Mouse (Mus musculus) neural tube, embryonic 15.5 days (tissue): ENCODE results near the gene Sept11. TPM values are rescaled to one million over a fixed set of nuclear protein-coding genes. Genes with fewer than 3 reads are reported as not detected.

Source experiments
- ATAC-seq: fragments of 200-750 bp; cut with Nextera tagmentation; 2 replicates; pipeline ENCODE4 v1.8.0; 2017; ENCODE audit warnings: mild to moderate bottlenecking, moderate TSS enrichment, moderate library complexity; ENCODE audit not compliant: low FRiP score
- H3K27ac ChIP-seq: fragments of 300-500 bp; sonication (generic); replicated peaks from 2 replicates; pipeline ENCODE4 v1.5.1; 2015; ENCODE audit warnings: mild to moderate bottlenecking, inconsistent platforms
- H3K27me3 ChIP-seq: fragments of 300-500 bp; sonication (generic); replicated peaks from 2 replicates; pipeline ENCODE4 v1.6.1; 2015; ENCODE audit warnings: inconsistent platforms
- H3K36me3 ChIP-seq: fragments of 300-500 bp; sonication (generic); 2 replicates; pipeline ENCODE4 v1.6.1; 2015; ENCODE audit warnings: inconsistent platforms
- H3K4me1 ChIP-seq: fragments of 300-500 bp; sonication (generic); 2 replicates; pipeline ENCODE4 v1.6.1; 2015; ENCODE audit warnings: inconsistent platforms
- H3K4me2 ChIP-seq: fragments of 300-500 bp; sonication (generic); 2 replicates; pipeline ENCODE4 v1.6.1; 2015; ENCODE audit warnings: inconsistent platforms, mild to moderate bottlenecking, moderate library complexity
- H3K4me3 ChIP-seq: fragments of 300-500 bp; sonication (generic); replicated peaks from 2 replicates; pipeline ENCODE4 v1.5.1; 2015; ENCODE audit warnings: mild to moderate bottlenecking, inconsistent platforms
- H3K9ac ChIP-seq: fragments of 300-500 bp; sonication (generic); replicated peaks from 2 replicates; pipeline ENCODE4 v1.6.1; 2015; ENCODE audit warnings: mild to moderate bottlenecking, inconsistent platforms
- H3K9me3 ChIP-seq: fragments of 300-500 bp; sonication (generic); replicated peaks from 2 replicates; pipeline ENCODE4 v1.6.1; 2016; ENCODE audit warnings: inconsistent platforms
- WGBS: fragments of 180-500 bp; shearing (Covaris S2); methylation state at CpG from one replicate; pipeline ENCODE4 v1.1.7; 2015; ENCODE audit warnings: mixed read lengths; 5-methylcytosine and 5-hydroxymethylcytosine counted together
- polyA plus RNA-seq: library from polyadenylated mRNA; unstranded; fragments of >200 nt; fragmentation: Nextera tagmentation; extraction: Ambion mirVana; gene quantifications from 2 replicates; pipeline ENCODE4 v1.2.1, GENCODE M21; 2015

The Sept11 gene
- polyA plus RNA-seq, 1 experiment from 2014 or later: 134 TPM

DNA sequence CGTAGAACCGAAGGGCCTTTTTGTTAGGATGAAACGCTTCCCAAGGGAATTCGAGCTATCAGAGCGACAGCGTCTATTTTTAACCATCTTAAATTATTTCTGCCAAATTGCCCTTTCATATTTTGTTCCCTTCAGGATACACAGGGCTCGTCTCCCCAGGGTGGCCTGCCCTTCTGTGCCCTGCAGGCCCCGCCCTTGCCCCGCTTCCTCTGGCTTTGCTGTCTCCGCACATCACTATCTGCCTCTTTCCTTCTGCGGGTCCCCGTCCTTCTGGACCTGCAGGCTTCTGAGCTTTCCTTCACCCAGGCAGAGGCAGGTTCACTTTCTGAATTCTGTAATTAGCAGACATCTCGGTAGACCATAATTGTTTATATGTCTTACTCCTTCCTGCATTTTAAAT is 22.6 kb downstream of the Sept11 start:
- no peaks in the 10 kb centered on the region for H3K27me3 ChIP-seq
- no peak overlapping the region for H3K4me2 ChIP-seq
- no peak overlapping the region for H3K4me3 ChIP-seq
- H3K4me1 ChIP-seq: peaks cover 21% of the 10 kb centered on the region
- WGBS: 65% methylated on average over 13 of the region's 13 CpGs
- H3K9me3 ChIP-seq: no peaks in the 10 kb centered on the region
- no peak overlapping the region for H3K9ac ChIP-seq
- H3K36me3 ChIP-seq: no peaks in the 10 kb centered on the region
- ATAC-seq: no peak
- no peak overlapping the region for H3K27ac ChIP-seq

DNA sequence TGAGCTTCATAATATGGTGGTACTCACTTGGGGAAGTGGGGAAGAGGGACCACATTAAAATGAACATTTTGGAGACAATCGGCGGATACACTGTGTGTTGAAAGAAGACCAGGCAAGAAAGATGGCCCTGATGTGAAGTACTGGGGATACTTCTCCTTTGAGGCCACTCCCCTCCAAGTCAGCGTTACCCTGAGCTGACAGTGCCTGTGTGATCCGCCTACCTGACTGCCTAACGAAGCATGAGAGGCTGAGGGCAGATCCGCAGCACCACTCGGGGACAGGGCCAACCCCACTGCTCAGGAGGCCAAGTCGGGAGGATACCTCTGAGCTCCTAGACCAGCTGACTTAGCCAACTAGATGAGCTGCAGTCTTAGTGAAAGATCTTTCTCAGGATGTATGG is 24.4 kb downstream of the Sept11 start:
- H3K4me3 ChIP-seq: no peak overlapping the region
- H3K27ac ChIP-seq: no peak overlapping the region
- H3K27me3 ChIP-seq: no peaks in the 10 kb centered on the region
- H3K4me2 ChIP-seq: no peak overlapping the region
- no peak for ATAC-seq
- peaks cover 26% of the 10 kb centered on the region for H3K4me1 ChIP-seq
- H3K9me3 ChIP-seq: no peaks in the 10 kb centered on the region
- H3K9ac ChIP-seq: no peak overlapping the region
- H3K36me3 ChIP-seq: no peaks in the 10 kb centered on the region
- 68% methylated on average over 8 of the region's 8 CpGs for WGBS

DNA sequence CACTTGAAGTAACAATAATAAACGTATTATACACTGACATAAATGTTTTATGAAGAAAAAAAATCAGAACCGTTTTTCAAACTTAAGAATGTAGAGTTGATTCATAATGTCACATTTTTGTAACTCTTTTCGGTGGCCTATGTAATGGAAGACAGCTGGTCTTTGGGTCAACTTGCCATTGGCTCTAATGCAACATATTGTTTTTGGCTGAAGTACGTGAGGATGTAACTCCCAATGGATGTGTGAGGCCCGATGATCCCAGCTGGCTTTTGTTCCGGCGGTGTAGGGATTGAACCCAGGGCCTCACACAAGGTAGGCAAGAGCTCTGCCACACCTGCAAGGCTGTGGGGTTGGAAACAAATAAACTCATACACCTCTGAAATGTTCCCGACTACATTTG is 28.4 kb downstream of the Sept11 start:
- H3K36me3 ChIP-seq: no peaks in the 10 kb centered on the region
- no peak overlapping the region for H3K4me3 ChIP-seq
- ATAC-seq: no peak
- 87% methylated on average over 8 of the region's 8 CpGs for WGBS
- no peak overlapping the region for H3K9ac ChIP-seq
- no peak overlapping the region for H3K27ac ChIP-seq
- H3K27me3 ChIP-seq: no peaks in the 10 kb centered on the region
- no peak overlapping the region for H3K4me2 ChIP-seq
- no peaks in the 10 kb centered on the region for H3K9me3 ChIP-seq
- peaks cover 29% of the 10 kb centered on the region for H3K4me1 ChIP-seq

DNA sequence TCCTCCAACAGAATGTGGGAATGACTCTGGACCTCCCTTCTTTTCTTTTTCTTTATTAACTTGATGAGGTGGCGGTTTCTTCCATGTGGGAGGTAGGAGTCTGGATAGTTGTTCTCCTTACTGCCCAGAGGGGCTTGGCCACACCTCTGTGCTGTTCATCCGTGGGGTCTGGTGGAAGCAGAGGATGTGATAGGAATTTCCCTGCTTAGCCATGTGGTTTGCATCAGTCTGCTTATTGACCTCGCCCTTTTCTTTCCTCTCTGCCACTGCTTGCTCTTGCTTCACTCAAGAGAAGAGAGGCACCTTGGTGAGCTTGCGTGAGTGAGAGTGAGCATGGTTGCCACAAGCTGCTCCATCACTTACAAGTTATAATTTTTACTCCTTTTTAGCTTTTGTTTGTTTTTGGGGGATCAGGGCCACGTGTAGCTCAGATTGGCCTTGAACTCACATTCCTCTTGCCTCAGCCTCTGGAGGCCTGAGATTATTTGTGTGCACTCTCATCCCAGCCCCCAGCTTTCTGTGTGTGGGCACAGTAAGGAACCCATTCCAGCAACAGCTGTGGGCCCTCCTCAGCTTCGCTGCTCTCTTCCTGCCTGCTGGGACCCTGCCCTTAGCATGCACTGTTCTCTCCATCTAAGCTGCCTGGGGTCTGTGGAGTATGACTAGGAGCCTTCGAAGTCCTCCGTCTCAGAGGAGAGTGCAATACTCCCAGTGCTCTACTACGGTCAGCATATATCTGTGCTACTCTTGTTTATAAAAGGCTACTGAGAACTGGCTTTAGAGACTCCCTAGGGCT is 31.0 kb downstream of the Sept11 start:
- H3K27me3 ChIP-seq: no peaks in the 10 kb centered on the region
- no peak overlapping the region for H3K9ac ChIP-seq
- peak overlapping the region; percentile 34; the same call in 1 of the 2 replicates for H3K27ac ChIP-seq
- ATAC-seq: no peak
- 61% methylated on average over 9 of the region's 9 CpGs for WGBS
- no peak overlapping the region for H3K4me2 ChIP-seq
- H3K9me3 ChIP-seq: no peaks in the 10 kb centered on the region
- no peak overlapping the region for H3K4me3 ChIP-seq
- H3K4me1 ChIP-seq: peaks cover 54% of the 10 kb centered on the region
- no peaks in the 10 kb centered on the region for H3K36me3 ChIP-seq

DNA sequence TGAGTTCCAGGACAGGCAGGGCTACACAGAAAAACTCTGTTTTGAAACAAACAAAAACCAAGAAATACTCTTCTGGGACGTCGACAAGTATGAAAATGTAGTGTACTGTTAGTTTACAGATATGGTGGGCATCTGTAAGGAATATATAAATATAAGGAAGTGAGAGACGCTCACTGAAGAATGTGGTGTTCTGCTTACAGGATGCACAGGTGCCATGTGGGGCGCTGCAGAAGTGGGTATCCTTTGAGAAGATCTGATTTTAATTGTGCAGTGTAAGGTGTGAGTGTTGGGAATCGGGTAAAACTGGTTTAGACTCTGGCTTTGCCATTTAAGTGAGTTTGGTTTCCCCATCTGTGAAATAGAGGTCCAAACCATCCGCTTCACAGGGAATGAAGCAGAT is 32.1 kb downstream of the Sept11 start:
- H3K27me3 ChIP-seq: no peaks in the 10 kb centered on the region
- 0 out of 2 replicates have a peak overlapping the region, but pooled peaks have one; percentile 66 for H3K27ac ChIP-seq
- H3K4me2 ChIP-seq: no peak overlapping the region
- no peak for ATAC-seq
- no peaks in the 10 kb centered on the region for H3K36me3 ChIP-seq
- H3K9me3 ChIP-seq: no peaks in the 10 kb centered on the region
- WGBS: 92% methylated on average over 6 of the region's 6 CpGs
- no peak overlapping the region for H3K4me3 ChIP-seq
- H3K4me1 ChIP-seq: peaks cover 65% of the 10 kb centered on the region
- H3K9ac ChIP-seq: no peak overlapping the region

DNA sequence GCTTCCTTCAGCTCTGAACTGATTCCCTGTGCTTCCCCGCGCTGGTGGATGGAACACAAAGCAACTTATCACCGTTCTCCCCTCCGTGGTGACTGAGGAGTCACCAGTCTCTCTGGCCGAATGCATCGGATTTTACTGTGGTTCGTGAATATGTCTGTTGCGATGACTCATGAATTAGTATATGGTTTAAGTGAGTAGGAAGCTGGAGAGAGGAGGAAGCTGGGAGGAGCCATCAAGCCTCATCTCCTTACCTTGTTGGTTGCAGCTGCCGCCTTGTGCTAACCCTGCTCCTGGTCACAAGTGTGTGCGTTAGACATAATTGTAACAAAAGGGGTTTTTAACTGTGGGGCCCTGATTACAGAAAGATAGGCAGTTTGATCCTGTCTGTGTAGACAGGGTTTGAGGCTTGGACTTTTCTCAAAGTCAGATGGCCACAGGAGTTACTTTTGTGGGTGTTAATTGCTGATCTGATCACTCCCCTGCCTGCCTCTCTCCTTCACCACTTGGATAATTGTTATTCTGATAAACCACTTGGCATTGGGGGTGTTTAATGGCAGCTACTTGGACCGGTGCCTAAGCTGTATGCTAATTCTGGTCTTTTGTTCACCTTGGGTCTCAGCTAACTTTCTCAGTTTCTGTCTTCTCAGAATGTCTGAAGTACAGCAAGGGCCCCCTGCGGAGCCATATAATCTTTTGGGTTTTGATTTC is 33.1 kb downstream of the Sept11 start:
- Histone ChIP-seq H3K27ac (peak overlapping the region; percentile 66), H3K4me3 (no peak overlapping the region), H3K9ac (no peak overlapping the region), H3K27me3 (no peaks in the 10 kb centered on the region), H3K4me1 (peaks cover 68% of the 10 kb centered on the region), H3K36me3 (no peaks in the 10 kb centered on the region), H3K9me3 (no peaks in the 10 kb centered on the region), H3K4me2 (no peak overlapping the region)
- no peak for ATAC-seq
- 28% methylated on average over 12 of the region's 12 CpGs for WGBS

DNA sequence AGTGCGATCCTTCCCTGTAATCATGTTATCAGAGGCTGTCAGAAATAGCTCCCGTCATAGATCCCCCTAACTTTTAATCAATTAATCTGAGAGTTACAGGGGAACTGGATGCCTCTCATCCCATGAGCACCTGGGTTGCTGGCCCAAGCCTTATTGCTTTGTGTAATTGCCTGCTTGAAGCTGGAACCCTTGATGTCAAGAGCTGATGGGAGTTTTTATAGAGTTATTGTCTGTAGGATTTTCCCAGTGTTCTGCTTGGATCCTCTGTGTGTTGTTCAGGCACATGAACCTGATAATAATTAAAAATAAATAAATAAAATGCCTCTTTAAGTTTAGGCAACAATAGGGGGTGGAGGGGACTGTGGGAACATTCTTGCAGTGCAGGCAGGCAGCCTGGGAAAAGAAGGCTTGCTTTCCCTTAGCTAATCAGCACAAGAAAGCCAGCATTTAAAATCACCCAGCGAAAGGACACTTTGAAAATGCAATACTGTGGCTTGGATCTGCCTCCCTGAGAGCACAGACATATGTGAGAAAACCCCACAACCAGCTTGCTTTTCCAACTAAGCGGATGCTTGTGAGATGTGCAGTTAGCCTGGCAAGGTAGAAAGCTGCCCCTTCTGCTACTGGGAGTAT is 33.8 kb downstream of the Sept11 start:
- Histone ChIP-seq H3K4me3 (no peak overlapping the region), H3K9ac (no peak overlapping the region), H3K27me3 (no peaks in the 10 kb centered on the region), H3K27ac (peak overlapping the region; percentile 66), H3K36me3 (no peaks in the 10 kb centered on the region), H3K4me1 (peaks cover 72% of the 10 kb centered on the region), H3K4me2 (no peak overlapping the region), H3K9me3 (no peaks in the 10 kb centered on the region)
- 18% methylated on average over 4 of the region's 4 CpGs for WGBS
- ATAC-seq: no peak

DNA sequence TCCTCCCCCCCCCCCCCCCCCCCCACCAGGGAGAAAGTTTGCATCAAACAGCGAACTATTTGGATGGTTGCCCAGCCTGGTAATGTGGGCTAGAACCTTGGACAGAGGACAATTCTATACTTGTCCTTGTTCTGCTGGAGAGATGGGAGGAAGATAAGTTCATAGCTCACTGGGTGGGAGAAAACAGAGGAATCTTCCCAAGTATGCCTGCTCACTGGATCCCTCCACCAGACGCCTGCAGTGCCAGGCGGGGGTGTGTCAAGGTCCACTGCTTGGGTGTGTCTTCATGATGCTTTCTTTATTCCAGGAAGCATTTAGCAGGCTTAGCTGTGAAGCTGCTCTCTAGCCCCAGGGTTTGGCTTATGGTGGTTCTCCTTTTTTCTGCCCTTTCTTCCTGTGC is 34.5 kb downstream of the Sept11 start:
- Histone ChIP-seq H3K9ac (no peak overlapping the region), H3K27me3 (no peaks in the 10 kb centered on the region), H3K9me3 (no peaks in the 10 kb centered on the region), H3K4me2 (peak overlapping the region; percentile 3; the same call in 1 of the 2 replicates), H3K4me1 (peaks cover 79% of the 10 kb centered on the region), H3K36me3 (no peaks in the 10 kb centered on the region), H3K27ac (peak overlapping the region; percentile 66), H3K4me3 (no peak overlapping the region)
- ATAC-seq: no peak
- 7% methylated on average over 3 of the region's 3 CpGs for WGBS

DNA sequence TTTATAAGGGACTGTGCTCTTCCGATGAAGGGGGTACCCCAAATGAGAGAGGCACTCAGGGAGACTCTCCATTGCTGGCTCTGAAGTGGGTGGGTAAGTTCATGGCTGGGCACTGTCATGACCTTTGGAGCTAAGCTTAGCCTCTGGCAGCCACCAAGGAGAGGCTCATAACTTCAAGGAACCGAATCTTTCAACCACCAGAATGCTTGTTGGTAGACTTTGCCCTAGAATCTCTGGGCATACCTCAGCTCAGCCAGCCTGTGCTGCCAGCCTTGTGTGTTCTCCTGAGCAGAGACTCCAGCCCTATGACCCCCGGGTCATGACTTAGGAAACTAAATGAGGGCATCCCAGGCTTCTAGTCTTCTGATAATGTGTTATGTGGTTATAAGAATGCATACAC is 35.5 kb downstream of the Sept11 start:
- no peak overlapping the region; the same call in 1 of the 2 replicates for H3K27ac ChIP-seq
- H3K9ac ChIP-seq: no peak overlapping the region
- no peaks in the 10 kb centered on the region for H3K27me3 ChIP-seq
- H3K9me3 ChIP-seq: no peaks in the 10 kb centered on the region
- ATAC-seq: no peak
- H3K4me2 ChIP-seq: no peak overlapping the region
- H3K4me1 ChIP-seq: peaks cover 86% of the 10 kb centered on the region
- 82% methylated on average over 3 of the region's 3 CpGs for WGBS
- no peaks in the 10 kb centered on the region for H3K36me3 ChIP-seq
- H3K4me3 ChIP-seq: no peak overlapping the region

DNA sequence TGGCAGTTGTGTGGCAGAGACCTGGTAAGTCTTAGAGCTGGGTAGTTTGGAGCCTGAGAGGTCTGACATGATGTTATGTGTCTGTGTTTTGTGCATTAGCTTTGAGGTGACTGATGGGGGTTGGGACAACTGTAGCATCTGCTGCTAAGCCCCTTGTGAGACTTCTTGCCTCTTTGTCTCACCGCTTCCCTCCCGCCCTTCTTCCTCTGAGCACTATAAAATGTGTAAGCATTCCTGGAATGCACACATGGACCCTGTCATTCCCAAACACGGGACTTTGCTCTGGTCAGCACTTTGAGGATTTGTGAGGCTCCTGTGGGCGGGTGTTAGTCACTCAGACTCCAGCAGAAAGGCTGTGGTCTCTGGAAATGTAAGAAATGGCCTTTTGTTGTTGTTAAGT is 36.7 kb downstream of the Sept11 start:
- Histone ChIP-seq H3K27ac (no peak overlapping the region; the same call in 1 of the 2 replicates), H3K4me3 (no peak overlapping the region), H3K9ac (no peak overlapping the region), H3K9me3 (no peaks in the 10 kb centered on the region), H3K27me3 (no peaks in the 10 kb centered on the region), H3K4me2 (no peak overlapping the region), H3K36me3 (no peaks in the 10 kb centered on the region), H3K4me1 (peaks cover 84% of the 10 kb centered on the region)
- no peak for ATAC-seq
- WGBS: 15% methylated on average over 4 of the region's 4 CpGs

DNA sequence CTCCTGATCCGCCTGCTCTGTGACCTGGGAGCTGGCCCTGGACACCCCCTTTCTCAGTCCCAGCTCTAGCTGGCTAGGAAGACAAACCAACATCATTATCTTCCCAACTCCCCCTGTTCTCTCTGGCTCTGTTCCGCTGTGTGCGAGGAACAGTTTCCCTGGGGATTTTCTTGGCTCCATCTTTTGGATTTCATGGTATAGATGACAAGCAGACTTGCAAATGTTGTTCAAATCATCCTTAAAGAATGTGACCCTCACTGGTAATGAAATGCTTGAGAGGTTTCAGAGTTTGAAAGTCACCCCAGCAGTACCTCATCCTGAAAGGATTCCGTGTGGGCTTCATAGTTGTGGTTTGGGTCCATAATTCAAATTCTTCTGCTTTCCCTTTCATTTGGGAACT is 38.2 kb downstream of the Sept11 start:
- Histone ChIP-seq H3K9ac (no peak overlapping the region), H3K9me3 (no peaks in the 10 kb centered on the region), H3K4me1 (peaks cover 84% of the 10 kb centered on the region), H3K4me2 (no peak overlapping the region), H3K27me3 (no peaks in the 10 kb centered on the region), H3K4me3 (no peak overlapping the region), H3K27ac (no peak overlapping the region), H3K36me3 (no peaks in the 10 kb centered on the region)
- ATAC-seq: no peak
- WGBS: 54% methylated on average over 4 of the region's 4 CpGs
